Mouse (Mus musculus) G1E (cell line): ENCODE data around the gene Hk2.

ENCODE experiments used
- CTCF ChIP-seq: IDR thresholded peaks from 2 replicates; pipeline ENCODE4 v1.5.1; 2012; ENCODE audit warnings: low read depth, low read length, inconsistent platforms, mixed read lengths
- POLR2AphosphoS5 ChIP-seq: IDR thresholded peaks from 2 replicates; pipeline ENCODE4 v1.6.1; 2012; ENCODE audit warnings: low read depth, low read length, inconsistent platforms; ENCODE audit not compliant: insufficient replicate concordance
- TAL1 ChIP-seq: conservative IDR thresholded peaks from 2 replicates; pipeline ENCODE4 v1.6.1; 2012; ENCODE audit warnings: low read depth, low read length, inconsistent platforms, mixed read lengths

GRCm38 (mm10) chr6:82797300-82797839 is 23.1 kb upstream of the Hk2 start:
- TF ChIP-seq CTCF, result no peak
- TF ChIP-seq TAL1, result no peak
- TF ChIP-seq POLR2AphosphoS5, result no peak
